Mouse (Mus musculus) lung, postnatal 36 days (tissue): ENCODE measurements around the gene Golga7b.

Experiments
- DNase-seq: peaks from one replicate; pipeline ENCODE4 v3.0.0; 2022; ENCODE audit warnings: mixed read lengths

The Golga7b gene

GRCm38 (mm10) chr19:42255784-42256610 is 8.6 kb downstream of the Golga7b start:
- DNase-seq, result peak; percentile 61

- no peak for DNase-seq
Observed at GRCm38 (mm10) chr19:42256611-42257240, 9.4 kb downstream of the Golga7b start.

GRCm38 (mm10) chr19:42257241-42257635 is 9.9 kb downstream of the Golga7b start:
- no peak for DNase-seq

GRCm38 (mm10) chr19:42258031-42258430 is 10.7 kb downstream of the Golga7b start:
- no peak for DNase-seq

DNA sequence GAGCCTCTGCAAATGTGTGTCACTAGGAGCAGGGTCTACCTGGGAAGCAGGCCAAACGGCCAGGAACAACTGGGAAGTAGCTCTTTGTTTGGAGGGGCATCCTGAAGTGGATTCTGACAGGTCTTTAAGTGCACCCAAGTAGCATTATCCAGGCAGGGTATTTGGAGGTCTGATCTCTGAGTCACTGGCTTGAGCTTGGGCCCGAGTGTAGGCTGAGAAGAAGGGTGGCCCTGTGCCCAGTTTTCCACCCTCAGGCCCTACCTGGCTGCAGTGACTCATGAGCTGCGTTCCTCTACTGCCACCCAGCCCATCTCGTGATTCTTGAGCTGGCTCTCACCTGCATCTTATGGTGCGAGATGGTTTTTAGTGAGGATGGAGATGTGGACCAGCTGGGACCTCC is 11.2 kb downstream of the Golga7b start:
- peak; percentile 3 for DNase-seq

- no peak for DNase-seq
Observed at GRCm38 (mm10) chr19:42260486-42260885, 13.1 kb downstream of the Golga7b start.

GRCm38 (mm10) chr19:42263524-42263923 is 16.1 kb downstream of the Golga7b start:
- no peak for DNase-seq

GRCm38 (mm10) chr19:42268337-42268736 is 21.0 kb downstream of the Golga7b start:
- no peak for DNase-seq

DNA sequence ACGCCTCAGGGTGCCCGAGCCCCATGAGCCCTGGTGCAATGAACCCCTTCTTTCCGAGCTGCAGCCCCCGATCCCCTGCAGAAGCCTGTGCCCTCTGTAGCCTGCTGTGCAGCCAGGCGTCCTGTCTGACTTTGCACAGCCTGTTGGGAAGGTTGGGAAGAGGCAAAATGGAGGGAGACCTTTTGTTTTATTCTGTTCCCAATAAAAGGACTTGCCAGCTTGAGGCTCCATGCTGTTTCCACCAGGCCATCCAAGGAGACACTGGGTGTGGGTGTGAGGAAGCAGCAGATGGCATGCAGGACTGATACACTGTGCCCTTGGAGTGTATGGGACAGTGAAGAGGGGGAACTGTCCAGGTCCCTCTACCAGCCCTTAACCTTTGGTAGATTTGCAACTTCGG is 22.7 kb downstream of the Golga7b start:
- no peak for DNase-seq

DNA sequence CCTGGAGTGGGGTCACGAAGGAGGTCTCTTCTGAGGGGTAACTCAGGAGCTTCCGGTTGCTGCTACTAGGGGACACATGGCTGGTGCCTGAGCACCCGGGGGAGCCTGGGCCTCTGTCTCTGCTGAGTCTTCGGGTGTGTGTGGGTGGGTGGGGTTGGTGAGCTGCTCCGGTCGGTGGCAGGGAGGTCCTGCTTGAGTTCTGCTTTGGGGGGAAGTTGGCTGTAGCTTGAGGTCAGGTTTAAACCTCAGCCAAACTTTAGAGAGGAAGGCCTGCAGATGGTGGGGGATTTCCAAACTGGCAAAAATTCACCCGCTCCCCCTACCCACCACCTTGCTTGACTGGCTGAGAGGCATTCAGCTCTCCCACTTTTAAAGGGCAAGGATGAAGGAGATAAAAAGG is 23.8 kb downstream of the Golga7b start:
- no peak for DNase-seq

DNA sequence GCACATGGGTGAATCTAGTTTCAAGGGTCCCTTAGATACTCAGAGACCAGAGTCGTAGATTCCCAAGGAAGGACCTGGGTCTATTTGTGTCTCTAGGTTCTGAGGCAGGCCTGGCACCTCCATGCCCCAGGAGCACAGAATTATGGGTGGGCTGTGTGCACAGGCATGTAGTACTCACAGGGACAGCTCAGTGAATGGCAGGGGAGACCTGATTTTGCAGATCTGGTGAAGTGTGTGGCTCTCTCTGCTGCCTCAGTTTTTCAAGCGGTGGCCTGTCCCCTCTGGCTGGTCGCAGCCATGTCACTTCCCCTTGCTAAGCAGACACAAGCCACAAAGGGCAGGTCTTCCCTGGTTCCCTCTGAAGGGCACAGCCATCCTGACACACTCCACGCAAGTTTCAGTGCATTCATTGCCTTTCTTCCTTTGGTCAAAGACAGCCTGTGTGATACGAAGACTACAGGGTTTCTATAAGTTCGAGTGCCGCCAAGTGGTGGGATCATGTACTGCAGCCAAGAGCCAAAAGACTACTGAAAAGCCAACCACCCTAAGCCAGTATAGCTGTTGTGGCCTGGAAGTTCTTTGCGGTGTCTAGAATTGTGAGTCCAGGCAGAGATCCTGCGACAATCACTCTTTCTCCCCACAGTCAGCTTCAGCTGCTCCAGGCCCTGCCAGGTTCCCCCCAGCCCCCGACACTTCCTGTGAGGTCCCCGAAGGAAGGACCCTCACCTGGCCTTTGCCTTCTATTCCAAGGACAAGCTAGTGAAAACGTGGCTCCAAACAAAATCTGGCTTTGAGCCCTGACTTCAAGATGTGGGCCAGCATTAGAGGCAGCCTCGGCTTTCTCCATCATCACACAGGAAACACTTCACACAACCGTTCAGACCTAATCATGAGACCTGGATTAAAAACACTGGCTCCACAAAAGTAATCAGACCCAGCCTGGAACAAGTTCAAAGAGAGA is 24.9 kb downstream of the Golga7b start:
- peak; percentile 88 for DNase-seq

- DNase-seq, result no peak
Observed at GRCm38 (mm10) chr19:42277288-42277687, 29.9 kb downstream of the Golga7b start.

DNA sequence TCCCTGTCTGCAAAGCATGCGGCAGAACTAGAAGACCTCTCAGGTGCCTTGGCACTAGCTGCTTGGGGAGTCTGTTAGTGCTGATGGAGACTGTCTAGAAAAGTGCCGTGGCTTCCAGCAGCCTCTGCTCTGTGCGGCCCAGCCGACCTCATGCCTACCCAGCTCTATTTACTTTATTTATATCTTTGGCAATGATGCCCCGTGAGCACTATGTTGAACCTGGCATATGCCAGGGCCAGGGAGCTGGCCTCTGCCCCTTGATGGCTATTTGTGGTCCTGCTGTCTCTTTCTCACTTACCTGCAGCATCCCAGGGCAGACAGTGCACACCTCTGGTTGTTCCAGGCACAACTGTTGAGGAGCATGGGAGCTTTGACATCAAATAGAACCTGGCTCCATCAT is 31.1 kb downstream of the Golga7b start:
- no peak for DNase-seq

- DNase-seq, result no peak
Observed at GRCm38 (mm10) chr19:42279611-42280010, 32.2 kb downstream of the Golga7b start.

DNA sequence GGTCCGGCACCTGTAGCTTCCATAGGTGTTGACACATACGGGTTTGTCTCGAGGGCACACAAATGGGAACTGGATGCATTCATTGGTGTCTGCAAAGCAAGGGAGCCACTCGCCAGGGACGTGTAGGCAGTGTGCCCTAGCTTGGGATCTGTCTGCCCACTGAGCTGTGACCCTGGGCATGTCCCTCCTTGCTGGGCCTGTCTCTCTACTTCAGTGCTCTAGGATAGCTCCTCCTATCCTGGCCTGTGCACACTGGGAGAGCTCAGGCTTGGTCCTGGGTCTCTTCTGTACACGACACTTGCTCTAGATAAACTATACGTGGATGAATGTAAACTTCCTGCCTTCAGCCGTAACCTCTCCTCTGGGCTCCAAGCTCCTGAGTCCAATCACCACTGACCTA is 36.8 kb downstream of the Golga7b start:
- no peak for DNase-seq

DNA sequence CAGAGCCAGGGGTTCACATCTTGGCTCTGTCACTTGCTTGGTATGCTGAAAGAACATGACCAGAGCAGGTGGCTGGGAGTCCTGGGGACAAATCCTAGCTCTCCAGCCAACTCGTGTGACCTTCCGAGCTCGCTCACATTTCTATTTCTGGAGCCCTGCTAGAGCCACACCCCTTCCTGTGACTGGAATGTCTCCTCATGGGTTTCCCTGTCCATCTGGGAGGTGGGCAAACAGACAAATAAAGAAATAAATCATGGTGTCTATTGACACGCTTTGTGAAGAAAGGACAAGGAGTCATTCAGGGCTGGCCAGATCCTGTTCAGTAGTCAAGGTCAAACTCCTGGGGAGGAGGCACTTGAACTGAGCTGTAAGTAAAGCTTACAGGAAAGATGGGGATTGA is 41.0 kb downstream of the Golga7b start:
- no peak for DNase-seq

DNA sequence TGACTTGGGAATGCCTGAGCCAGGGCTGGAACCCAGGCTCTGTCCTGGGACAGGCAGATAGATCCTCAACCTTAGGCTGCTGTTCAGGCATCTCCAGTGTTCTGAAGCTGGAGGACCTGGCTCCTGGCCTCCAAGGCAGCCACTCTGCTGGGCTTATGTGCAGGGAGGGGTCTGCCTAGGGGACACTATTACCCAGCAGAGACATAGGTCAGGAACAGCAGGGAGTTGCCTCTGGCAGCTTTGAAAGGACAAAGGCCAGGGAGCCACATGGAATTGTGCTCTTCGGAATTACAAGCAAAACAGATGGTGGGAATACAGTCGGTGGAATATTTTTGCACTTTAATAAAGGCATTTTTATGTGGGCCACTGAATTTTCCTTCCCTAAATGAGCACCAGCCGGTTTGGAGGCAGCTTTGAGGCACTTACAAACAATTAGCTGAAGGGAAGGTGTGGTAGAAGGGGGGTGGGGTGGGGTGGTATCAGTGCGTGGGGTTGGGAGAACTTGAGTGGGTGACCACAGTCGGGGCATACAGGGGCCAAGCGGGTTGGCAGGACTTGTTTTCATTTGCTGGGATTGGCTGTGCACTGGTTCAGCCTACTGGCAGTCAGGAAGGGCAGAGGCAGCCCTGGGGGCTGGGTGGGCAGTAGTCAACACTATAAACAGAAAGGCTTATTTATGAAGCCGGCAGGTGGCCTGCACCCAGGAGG is 43.7 kb downstream of the Golga7b start:
- no peak for DNase-seq

GRCm38 (mm10) chr19:42292106-42292505 is 44.7 kb downstream of the Golga7b start:
- DNase-seq, result no peak

DNA sequence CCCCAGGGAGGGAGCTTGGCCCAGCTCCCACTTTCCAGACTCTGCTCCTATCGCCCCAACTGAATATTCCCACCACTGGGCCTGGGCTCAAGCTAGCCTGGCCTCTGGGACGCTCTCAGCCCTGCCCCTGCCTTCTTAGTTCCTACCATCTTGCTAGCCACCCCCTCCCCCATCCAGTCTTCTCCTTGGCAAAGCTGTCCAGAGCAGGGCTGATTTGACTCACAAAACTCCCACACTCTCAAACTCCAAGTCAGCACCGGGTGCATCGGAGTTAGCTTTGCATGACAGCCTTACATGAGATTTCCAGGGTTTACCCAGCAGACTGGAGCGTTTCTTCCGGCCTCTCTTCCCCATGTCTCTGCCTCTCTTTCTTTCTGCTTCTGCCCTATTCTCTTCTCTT is 45.8 kb downstream of the Golga7b start:
- DNase-seq, result no peak

GRCm38 (mm10) chr19:42303210-42303813 is 55.9 kb downstream of the Golga7b start:
- DNase-seq, result no peak

- no peak for DNase-seq
Observed at GRCm38 (mm10) chr19:42304506-42304905, 57.1 kb downstream of the Golga7b start.

GRCm38 (mm10) chr19:42305746-42306145 is 58.4 kb downstream of the Golga7b start:
- no peak for DNase-seq
